Mouse (Mus musculus) spleen, adult 10 weeks (tissue): ENCODE results near the gene Rbl2. TPM values are rescaled to one million over a fixed set of nuclear protein-coding genes. Genes with fewer than 3 reads are reported as not detected.

Experiments
- polyA plus RNA-seq: library from polyadenylated mRNA; stranded (reverse); fragments of 350-450 nt; fragmentation: Illumina TruSeq; extraction: RNeasy Lipid Tissue Mini Kit (QIAGEN cat#74804); gene quantifications from one replicate; pipeline ENCODE4 v1.2.3, GENCODE M21; 2015; ENCODE audit warnings: low replicate concordance; ENCODE audit not compliant: insufficient read depth

The Rbl2 gene
- 72.4 TPM for polyA plus RNA-seq

GRCm38 (mm10) chr8:91069834-91070233 is at the start of gene Rbl2:
Gene Rbl2, plus strand, starts transcription at chr8:91070057.

Other genes starting within 250 kb of the Rbl2 start
- 134 TPM for gene Chd9, start 241.7 kb upstream of the Rbl2 start, polyA plus RNA-seq
- 32.2 TPM for gene Aktip, start 129.9 kb downstream of the Rbl2 start, polyA plus RNA-seq
- 4.7 TPM for gene Rpgrip1l, start 243.2 kb downstream of the Rbl2 start, polyA plus RNA-seq
- gene Fto, start 243.5 kb downstream of the Rbl2 start, polyA plus RNA-seq: 23.0 TPM